Mouse (Mus musculus) adrenal gland, postnatal 36 days (tissue): Measurements from ENCODE around the gene Asxl1. TPM values are rescaled to one million over a fixed set of nuclear protein-coding genes. Genes with fewer than 3 reads are reported as not detected.
"Not testable (repeated sequence)": the region's sequence is repeated elsewhere in the genome, so short reads cannot be mapped to it uniquely, and the experiment has no call there.

Source experiments
- DNase-seq, 2 experiments: peaks; one replicate each; pipeline ENCODE4 v3.0.0; 2021; ENCODE audit warnings: mixed read lengths in 1 of 2
- total RNA-seq, 2 experiments: library from RNA; stranded (reverse); gene quantifications; 2 replicates each; pipeline ENCODE4 v1.2.3; 2021

Gene Asxl1
- total RNA-seq, 2 experiments from 2014 or later, result 22.7 to 31.8 TPM

GRCm38 (mm10) chr2:153345071-153345453 is 567 bp upstream of the Asxl1 start:
- DNase-seq, result no peak

GRCm38 (mm10) chr2:153346221-153347182 is 873 bp downstream of the Asxl1 start:
- DNase-seq, result peak; percentile 68 to 87

GRCm38 (mm10) chr2:153347183-153347781 is 1.7 kb downstream of the Asxl1 start:
- DNase-seq, result no peak

- no peak for DNase-seq
Measured at GRCm38 (mm10) chr2:153348100-153348831, 2.6 kb downstream of the Asxl1 start.

- DNase-seq, result no peak
Measured at GRCm38 (mm10) chr2:153350552-153351181, 5.0 kb downstream of the Asxl1 start.

- peak in 1 of 2 experiments; percentile 38 for DNase-seq
Measured at GRCm38 (mm10) chr2:153354648-153355047, 9.0 kb downstream of the Asxl1 start.

GRCm38 (mm10) chr2:153356784-153357183 is 11.2 kb downstream of the Asxl1 start:
- no peak for DNase-seq

GRCm38 (mm10) chr2:153361101-153361710 is 15.6 kb downstream of the Asxl1 start:
- no peak for DNase-seq

GRCm38 (mm10) chr2:153364531-153364930 is 18.9 kb downstream of the Asxl1 start:
- DNase-seq, result not testable (repeated sequence)

- DNase-seq, result no peak
Measured at GRCm38 (mm10) chr2:153370871-153371270, 25.2 kb downstream of the Asxl1 start.

GRCm38 (mm10) chr2:153375380-153375779 is 29.8 kb downstream of the Asxl1 start:
- peak in 1 of 2 experiments; percentile 27 for DNase-seq

- DNase-seq, result no peak
Measured at GRCm38 (mm10) chr2:153380479-153380878, 34.9 kb downstream of the Asxl1 start.

GRCm38 (mm10) chr2:153389831-153390230 is 44.2 kb downstream of the Asxl1 start:
- DNase-seq, result no peak

- DNase-seq, result no peak
Measured at GRCm38 (mm10) chr2:153393045-153393444, 47.4 kb downstream of the Asxl1 start.

- no peak for DNase-seq
Measured at GRCm38 (mm10) chr2:153397790-153398515, 52.3 kb downstream of the Asxl1 start.

GRCm38 (mm10) chr2:153399166-153399565 is 53.5 kb downstream of the Asxl1 start:
- DNase-seq, result no peak

GRCm38 (mm10) chr2:153404062-153404461 is 58.4 kb downstream of the Asxl1 start:
- peak in 1 of 2 experiments; percentile 46 for DNase-seq

GRCm38 (mm10) chr2:153404882-153405281 is 59.3 kb downstream of the Asxl1 start:
- no peak for DNase-seq

- DNase-seq, result no peak
Measured at GRCm38 (mm10) chr2:153406882-153407281, 61.3 kb downstream of the Asxl1 start.

GRCm38 (mm10) chr2:153408971-153409370 is 63.3 kb downstream of the Asxl1 start:
- DNase-seq, result no peak

GRCm38 (mm10) chr2:153411557-153411956 is 65.9 kb downstream of the Asxl1 start:
- no peak for DNase-seq
